Mouse (Mus musculus) olfactory bulb, adult 2 months (tissue): Measurements from ENCODE around the gene Amn1.

ENCODE experiments used
- CTCF ChIP-seq: fragments of 200-500 bp; IDR thresholded peaks from 2 replicates; pipeline ENCODE4 v1.5.1; 2012; ENCODE audit warnings: low read depth, mild to moderate bottlenecking, low read length, moderate library complexity; ENCODE audit not compliant: insufficient read depth
- POLR2A ChIP-seq: fragments of 200-500 bp; IDR thresholded peaks from 2 replicates; pipeline ENCODE4 v1.6.1; 2012; ENCODE audit warnings: mild to moderate bottlenecking, low read depth, low read length, moderate library complexity; ENCODE audit not compliant: insufficient read depth

GRCm38 (mm10) chr6:149197116-149197515, 8.6 kb upstream of the Amn1 start:
- TF ChIP-seq POLR2A: no peak
- no peak for TF ChIP-seq CTCF
